Mouse (Mus musculus): ENCODE measurements around the gene Synj2. TPM values are rescaled to one million over a fixed set of nuclear protein-coding genes. Genes with fewer than 3 reads are reported as not detected.

The Synj2 gene
- total and polyA plus RNA-seq, 2 experiments from 2014 or later: 4.8 to 15.9 TPM

DNA sequence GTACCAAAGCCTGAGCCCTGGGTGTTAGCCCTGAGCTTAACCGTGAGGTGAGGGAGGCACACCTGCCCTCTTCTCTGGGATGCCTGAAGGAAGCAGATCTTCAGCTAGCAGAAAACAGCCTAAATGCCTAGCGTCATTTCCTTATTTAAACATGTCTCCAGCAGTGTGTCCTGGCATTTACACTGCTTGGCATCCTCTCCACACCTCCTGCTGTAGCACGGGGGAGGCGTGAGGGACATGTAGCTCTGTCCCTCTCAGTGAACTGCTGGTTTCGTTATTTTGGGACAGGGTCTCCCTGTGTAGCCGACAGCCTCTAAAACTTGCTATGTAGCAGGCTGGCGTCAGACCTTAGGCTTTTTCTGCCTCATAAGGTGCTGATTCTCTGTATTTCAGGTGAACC, 44.5 kb upstream of the Synj2 start:
- no peak for TF ChIP-seq EP300 (IDR thresholded peaks at IDR 0.05; ENCODE audit: low read depth)
- no peak for TF ChIP-seq CTCF (IDR thresholded peaks at IDR 0.05; ENCODE audit: low read depth)
- no peak overlapping the region for H3K4me2 ChIP-seq (ENCODE audit: low read depth, low read length)
- 68% methylated on average over 7 of the region's 7 CpGs for WGBS
- no peak overlapping the region for H3K27ac ChIP-seq (ENCODE audit: low read depth)
- no peaks in the 10 kb centered on the region for H3K27me3 ChIP-seq (ENCODE audit: control insufficient read depth, insufficient read depth, low read length)
- peaks cover 46% of the 10 kb centered on the region for H3K36me3 ChIP-seq (replicated peaks; ENCODE audit: control insufficient read depth, insufficient read depth, low read length)
- no peak overlapping the region for H3K9ac ChIP-seq (replicated peaks; ENCODE audit: low read depth, low read length)
- H3K4me3 ChIP-seq (ENCODE audit: low read depth, low read length): no peak overlapping the region
- H3K4me1 ChIP-seq (ENCODE audit: control insufficient read depth, insufficient read depth): no peaks in the 10 kb centered on the region
- ATAC-seq (ENCODE audit: insufficient read depth, low read depth) (no peak; the same call in 1 of the 2 replicates), DNase-seq (ENCODE audit: low spot score) (no peak)
- no peaks in the 10 kb centered on the region for H3K9me3 ChIP-seq (replicated peaks; ENCODE audit: control insufficient read depth, low read length)

DNA sequence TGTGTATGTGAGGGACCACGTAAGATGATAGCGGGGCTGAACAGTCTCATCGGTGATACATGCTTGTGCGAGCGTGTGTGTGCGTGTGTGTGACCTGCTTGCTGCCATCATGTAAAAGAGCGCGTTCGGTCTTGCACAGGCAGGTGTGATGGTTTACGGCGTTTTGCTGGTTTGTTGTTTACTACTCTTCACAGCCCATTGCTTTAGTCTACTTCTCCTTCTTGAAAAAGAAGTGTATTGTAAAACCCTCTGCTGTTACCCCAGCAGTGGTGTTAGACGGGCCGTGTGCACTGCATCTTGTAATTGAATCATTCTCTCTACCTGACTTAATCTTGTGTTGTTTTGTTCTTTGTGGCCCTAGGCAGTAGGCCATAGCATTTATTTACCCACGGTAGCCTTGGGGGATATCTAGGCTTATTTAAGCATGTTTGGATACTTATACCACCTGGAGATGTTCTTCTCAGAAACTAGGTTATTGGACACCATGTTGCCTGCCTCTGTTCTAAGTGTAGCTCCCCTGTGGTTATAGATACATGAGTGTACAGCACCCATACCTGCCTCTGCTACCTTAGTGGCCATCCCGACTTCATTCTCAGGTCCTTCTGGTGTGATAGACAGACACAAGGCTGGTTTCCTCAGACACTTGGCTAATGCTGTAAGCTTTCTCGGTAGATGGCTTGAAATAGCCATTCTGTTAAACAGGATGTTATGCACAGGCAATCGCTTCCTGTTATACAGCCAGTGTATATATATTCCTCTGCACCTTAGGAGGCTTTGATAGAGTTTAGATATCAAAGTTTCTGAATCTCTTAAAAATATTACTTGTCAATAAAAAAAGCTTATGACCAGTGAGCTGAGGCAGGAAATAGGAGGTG, 43.5 kb upstream of the Synj2 start:
- no peak overlapping the region for H3K9ac ChIP-seq (replicated peaks; ENCODE audit: low read depth, low read length)
- no peak overlapping the region for H3K4me2 ChIP-seq (ENCODE audit: low read depth, low read length)
- H3K4me3 ChIP-seq (ENCODE audit: low read depth, low read length): no peak overlapping the region
- no peaks in the 10 kb centered on the region for H3K4me1 ChIP-seq (ENCODE audit: control insufficient read depth, insufficient read depth)
- H3K27me3 ChIP-seq (ENCODE audit: control insufficient read depth, insufficient read depth, low read length): no peaks in the 10 kb centered on the region
- peaks cover 51% of the 10 kb centered on the region for H3K36me3 ChIP-seq (replicated peaks; ENCODE audit: control insufficient read depth, insufficient read depth, low read length)
- TF ChIP-seq EP300 (IDR thresholded peaks at IDR 0.05; ENCODE audit: low read depth) (no peak), CTCF (IDR thresholded peaks at IDR 0.05; ENCODE audit: low read depth) (no peak)
- DNase-seq (ENCODE audit: low spot score) (no peak), ATAC-seq (ENCODE audit: insufficient read depth, low read depth) (no peak)
- 90% methylated on average over 17 of the region's 17 CpGs for WGBS
- H3K9me3 ChIP-seq (replicated peaks; ENCODE audit: control insufficient read depth, low read length): no peaks in the 10 kb centered on the region
- no peak overlapping the region for H3K27ac ChIP-seq (ENCODE audit: low read depth)

DNA sequence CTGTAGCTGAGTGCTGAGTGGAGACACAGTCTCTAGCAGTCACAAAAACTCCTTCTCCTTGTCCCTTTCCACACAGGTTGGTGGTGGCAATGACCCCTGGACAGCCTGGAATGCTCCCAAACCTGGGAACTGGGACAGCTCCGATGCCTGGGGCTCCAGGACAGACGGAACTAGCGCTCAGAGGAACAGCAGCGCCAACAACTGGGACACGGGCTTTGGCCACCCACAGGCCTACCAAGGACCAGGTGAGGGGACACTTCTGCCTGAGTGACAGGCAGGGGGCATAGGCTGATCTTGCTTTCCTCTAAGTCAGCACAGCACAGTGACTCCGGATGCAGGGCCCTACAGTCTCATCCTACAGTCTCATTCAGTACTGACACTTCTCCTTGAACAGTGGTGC, 41.8 kb upstream of the Synj2 start:
- Histone ChIP-seq H3K36me3 (replicated peaks; ENCODE audit: control insufficient read depth, insufficient read depth, low read length) (peaks cover 61% of the 10 kb centered on the region), H3K9me3 (replicated peaks; ENCODE audit: control insufficient read depth, low read length) (no peaks in the 10 kb centered on the region), H3K4me2 (ENCODE audit: low read depth, low read length) (no peak overlapping the region), H3K27me3 (ENCODE audit: control insufficient read depth, insufficient read depth, low read length) (no peaks in the 10 kb centered on the region), H3K4me1 (ENCODE audit: control insufficient read depth, insufficient read depth) (no peaks in the 10 kb centered on the region), H3K9ac (replicated peaks; ENCODE audit: low read depth, low read length) (no peak overlapping the region), H3K27ac (ENCODE audit: low read depth) (no peak overlapping the region), H3K4me3 (ENCODE audit: low read depth, low read length) (no peak overlapping the region)
- TF ChIP-seq EP300 (IDR thresholded peaks at IDR 0.05; ENCODE audit: low read depth) (no peak), CTCF (IDR thresholded peaks at IDR 0.05; ENCODE audit: low read depth) (no peak)
- ATAC-seq (ENCODE audit: insufficient read depth, low read depth) (no peak), DNase-seq (ENCODE audit: low spot score) (no peak)
- 87% methylated on average over 6 of the region's 6 CpGs for whole genome bisulfite sequencing

- H3K4me1 ChIP-seq (ENCODE audit: control insufficient read depth, insufficient read depth): no peaks in the 10 kb centered on the region
- H3K27ac ChIP-seq (ENCODE audit: low read depth): no peak overlapping the region
- WGBS: 65% methylated on average over 5 of the region's 5 CpGs
- H3K27me3 ChIP-seq (ENCODE audit: control insufficient read depth, insufficient read depth, low read length): no peaks in the 10 kb centered on the region
- DNase-seq (ENCODE audit: low spot score) (no peak), ATAC-seq (ENCODE audit: insufficient read depth, low read depth) (no peak)
- H3K36me3 ChIP-seq (replicated peaks; ENCODE audit: control insufficient read depth, insufficient read depth, low read length): peaks cover 64% of the 10 kb centered on the region
- no peak overlapping the region for H3K4me3 ChIP-seq (ENCODE audit: low read depth, low read length)
- TF ChIP-seq EP300 (IDR thresholded peaks at IDR 0.05; ENCODE audit: low read depth): no peak
- 0 out of 2 replicates have a peak, but pooled peaks have one; percentile 7 for TF ChIP-seq CTCF (IDR thresholded peaks at IDR 0.05; ENCODE audit: low read depth)
- no peaks in the 10 kb centered on the region for H3K9me3 ChIP-seq (replicated peaks; ENCODE audit: control insufficient read depth, low read length)
- no peak overlapping the region for H3K9ac ChIP-seq (replicated peaks; ENCODE audit: low read depth, low read length)
- H3K4me2 ChIP-seq (ENCODE audit: low read depth, low read length): no peak overlapping the region
Measured at GRCm38 (mm10) chr17:5901381-5901780, 39.7 kb upstream of the Synj2 start.

- WGBS: 70% methylated on average over 6 of the region's 6 CpGs
Measured at GRCm38 (mm10) chr17:5903630-5904301, 37.3 kb upstream of the Synj2 start.

More at GRCm38 (mm10) chr17:5903630-5904301, 37.3 kb upstream of the Synj2 start:
- Histone ChIP-seq H3K9me3 (replicated peaks; ENCODE audit: control insufficient read depth, low read length) (no peaks in the 10 kb centered on the region), H3K27me3 (ENCODE audit: control insufficient read depth, insufficient read depth, low read length) (no peaks in the 10 kb centered on the region), H3K4me2 (ENCODE audit: low read depth, low read length) (no peak overlapping the region), H3K9ac (replicated peaks; ENCODE audit: low read depth, low read length) (no peak overlapping the region), H3K27ac (ENCODE audit: low read depth) (no peak overlapping the region), H3K4me1 (ENCODE audit: control insufficient read depth, insufficient read depth) (no peaks in the 10 kb centered on the region), H3K4me3 (ENCODE audit: low read depth, low read length) (no peak overlapping the region), H3K36me3 (replicated peaks; ENCODE audit: control insufficient read depth, insufficient read depth, low read length) (peaks cover 87% of the 10 kb centered on the region)
- ATAC-seq (ENCODE audit: insufficient read depth, low read depth) (no peak), DNase-seq (ENCODE audit: low spot score) (no peak)
- TF ChIP-seq CTCF (IDR thresholded peaks at IDR 0.05; ENCODE audit: low read depth) (no peak), EP300 (IDR thresholded peaks at IDR 0.05; ENCODE audit: low read depth) (no peak)
